Mouse (Mus musculus): ENCODE data around the gene Notch3.
"Not testable (repeated sequence)": the region's sequence is repeated elsewhere in the genome, so short reads cannot be mapped to it uniquely, and the experiment has no call there.

The Notch3 gene

DNA sequence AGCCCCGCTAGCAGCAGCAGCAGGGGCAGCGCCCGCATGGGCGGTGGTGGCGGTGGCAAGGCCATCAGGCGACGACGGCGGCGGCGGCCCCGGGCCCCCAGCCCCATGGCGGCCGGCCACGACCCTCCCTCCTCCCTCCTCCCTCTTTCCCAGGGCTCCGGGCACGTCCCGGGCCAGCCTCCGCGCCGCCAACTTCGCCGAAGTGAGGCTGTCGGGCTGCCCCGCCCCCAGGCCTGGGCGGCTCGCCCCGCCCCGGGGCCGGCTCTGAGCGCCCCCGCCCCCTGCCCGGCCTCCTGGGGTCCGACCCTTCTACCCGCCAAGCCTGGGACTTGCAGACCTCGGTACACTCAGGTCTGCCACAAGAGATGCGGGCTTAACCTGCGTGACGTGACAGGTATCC lies at the start of gene Notch3:
Gene Notch3, minus strand, starts transcription at position 166 of the 400 bp plus-strand sequence.
- DNase-seq: peak in 1 of 2 experiments; percentile 42

DNA sequence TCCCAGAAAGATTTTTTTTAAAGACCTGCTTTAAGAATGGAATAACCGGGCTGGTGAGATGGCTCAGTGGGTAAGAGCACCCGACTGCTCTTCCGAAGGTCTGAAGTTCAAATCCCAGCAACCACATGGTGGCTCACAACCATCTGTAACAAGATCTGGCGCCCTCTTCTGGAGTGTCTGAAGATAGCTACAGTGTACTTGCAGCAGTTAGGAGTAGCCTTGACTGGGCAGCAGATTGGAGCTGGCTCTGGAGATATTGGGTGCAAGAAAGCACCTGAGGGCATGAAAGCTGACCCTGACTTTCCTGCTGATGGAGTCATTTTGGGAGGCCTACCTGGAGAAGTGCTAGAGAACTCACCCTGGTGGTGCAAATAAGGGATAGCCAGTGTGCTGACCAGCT lies 48.9 kb upstream of the Notch3 start:
- not testable (repeated sequence) for DNase-seq

DNA sequence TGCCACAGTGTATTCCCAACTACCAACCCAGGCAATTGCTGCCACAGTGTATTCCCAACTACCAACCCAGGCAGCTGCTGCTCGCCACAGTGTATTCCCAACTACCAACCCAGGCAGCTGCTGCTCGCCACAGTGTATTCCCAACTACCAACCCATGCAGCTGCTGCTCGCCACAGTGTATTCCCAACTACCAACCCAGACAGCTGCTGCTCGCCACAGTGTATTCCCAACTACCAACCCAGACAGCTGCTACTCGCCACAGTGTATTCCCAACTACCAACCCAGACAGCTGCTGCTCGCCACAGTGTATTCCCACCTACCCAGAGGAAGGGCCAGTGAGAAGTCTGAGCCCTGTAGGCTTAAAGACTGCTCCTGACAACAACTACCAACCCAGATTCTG lies 44.9 kb upstream of the Notch3 start:
- DNase-seq: not testable (repeated sequence)

DNA sequence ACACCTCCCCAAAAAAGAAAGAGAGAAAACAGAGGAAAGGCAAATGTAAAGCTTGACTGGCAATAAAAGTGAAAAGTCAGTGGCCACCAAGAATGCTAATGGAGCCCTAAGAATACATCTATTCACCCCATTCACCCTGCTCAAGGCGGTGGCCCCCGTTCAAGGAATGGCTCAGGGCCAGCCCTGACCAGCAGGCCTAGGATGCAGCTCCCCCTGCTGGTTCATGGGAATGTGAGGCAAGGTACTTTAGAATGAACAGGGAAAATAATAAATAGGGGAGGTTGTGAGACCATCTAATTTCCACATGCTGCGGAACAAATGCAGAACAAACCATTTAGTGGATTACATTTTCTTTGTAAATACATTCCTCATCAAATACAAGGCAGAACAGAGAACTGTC lies 43.1 kb upstream of the Notch3 start:
- DNase-seq: peak; percentile 70 to 84

DNA sequence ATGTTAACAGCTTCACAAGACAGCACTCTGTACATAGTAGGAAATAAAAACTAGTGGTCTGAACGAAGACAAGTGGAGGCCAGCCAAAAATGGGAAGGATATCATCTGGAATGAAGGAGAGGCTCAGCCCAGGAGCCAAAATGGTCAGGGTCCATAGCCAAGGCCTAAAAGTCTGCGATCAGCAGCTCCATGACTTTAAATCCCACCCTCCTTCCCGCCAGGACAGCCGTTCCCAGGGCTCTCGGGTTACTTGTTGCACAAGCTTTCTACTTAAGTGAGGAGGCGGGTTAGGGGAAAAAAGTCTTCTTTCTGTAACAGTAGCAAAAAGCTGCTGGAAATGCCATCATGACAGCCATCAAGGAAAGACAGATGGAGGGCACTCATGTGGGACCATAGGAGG lies 42.5 kb upstream of the Notch3 start:
- no peak for DNase-seq

DNA sequence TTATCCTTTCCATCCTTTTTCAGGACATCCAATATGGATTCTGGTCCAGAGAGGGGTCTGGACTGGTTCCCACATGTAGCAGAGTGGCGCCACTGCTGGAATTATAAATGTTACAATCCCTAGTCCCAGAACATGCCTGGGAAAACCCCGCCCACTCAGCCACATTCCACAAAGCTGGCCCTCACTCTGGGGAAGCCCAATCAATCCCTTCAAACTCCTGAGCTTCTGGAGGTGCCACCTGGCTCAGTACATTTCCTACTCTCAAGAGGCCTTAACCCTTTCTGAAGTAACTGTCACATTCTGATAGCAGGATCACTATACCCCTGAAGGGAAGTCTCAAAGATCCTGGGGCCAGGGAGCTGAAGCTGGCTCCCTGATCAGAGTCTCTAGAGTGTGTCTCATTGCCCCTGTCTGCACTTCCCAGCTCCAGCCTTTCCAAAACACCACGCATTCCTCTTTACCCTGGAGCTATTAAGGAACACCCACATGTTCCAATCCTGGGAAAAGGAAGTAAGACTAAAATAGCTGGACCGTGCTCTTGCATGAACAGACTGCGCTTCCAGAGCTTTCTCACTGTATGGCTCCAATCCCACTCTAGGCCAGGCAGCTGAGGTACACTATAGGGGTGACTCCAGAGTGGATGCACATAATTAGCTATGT lies 41.1 kb upstream of the Notch3 start:
- no peak for DNase-seq

DNA sequence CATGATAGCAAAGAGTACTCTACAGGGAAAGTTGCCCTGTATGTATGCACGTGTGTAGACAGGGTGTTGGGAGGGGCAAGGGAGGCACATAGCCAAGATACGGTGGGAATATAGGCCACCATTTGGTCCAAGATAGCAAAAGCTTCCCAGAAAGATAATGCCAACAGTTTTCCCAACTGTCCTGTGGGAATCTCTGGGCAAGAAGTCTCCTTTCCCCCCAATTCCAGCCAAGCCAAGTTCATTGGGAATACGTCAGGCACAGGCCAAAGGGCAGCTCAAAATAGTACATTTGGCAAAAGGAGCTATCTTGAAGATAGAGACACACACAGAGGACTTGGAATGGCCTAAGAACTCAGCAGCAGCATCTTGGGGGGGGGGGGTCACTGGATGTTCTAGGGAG lies 38.7 kb upstream of the Notch3 start:
- no peak for DNase-seq

DNA sequence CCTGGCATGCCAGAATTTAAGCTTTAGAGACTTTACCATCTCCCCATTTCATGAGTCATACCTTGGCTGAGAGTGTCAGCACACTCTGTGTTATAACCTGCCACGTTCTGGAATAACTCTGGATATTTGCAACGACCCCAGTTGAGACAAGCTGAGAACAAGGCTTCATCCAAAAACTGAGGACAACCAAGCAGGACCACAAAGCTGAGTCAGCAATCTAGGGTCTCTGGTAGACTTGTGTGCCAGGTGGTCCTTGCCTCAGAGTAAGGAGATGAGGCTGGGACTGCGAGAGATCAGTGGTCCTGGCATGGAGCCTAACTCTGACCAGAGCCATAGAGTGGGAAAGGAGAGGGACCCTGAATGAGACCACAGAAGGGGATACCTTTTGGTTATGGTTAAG lies 36.3 kb upstream of the Notch3 start:
- DNase-seq: no peak

DNA sequence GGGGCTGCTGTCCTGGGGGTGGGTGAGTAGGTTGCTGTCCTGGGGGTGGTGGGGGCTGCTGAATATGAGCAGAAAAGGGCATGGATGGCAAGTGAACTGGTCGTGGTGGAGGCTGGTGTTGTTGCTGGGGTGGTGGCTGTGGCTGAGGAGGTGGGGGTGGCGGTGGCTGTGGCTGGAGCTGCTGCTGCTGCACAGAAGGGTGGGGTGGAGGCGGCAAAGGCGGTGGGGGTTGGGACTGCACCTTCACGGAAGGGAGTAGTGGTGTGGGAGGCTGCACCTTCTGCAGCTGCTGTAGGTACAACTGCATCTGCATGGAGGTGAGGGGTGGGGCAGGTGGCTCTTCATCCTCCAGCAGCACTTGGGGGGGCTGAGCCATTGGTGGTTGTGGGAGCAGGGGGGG lies 34.4 kb upstream of the Notch3 start:
- DNase-seq: no peak

DNA sequence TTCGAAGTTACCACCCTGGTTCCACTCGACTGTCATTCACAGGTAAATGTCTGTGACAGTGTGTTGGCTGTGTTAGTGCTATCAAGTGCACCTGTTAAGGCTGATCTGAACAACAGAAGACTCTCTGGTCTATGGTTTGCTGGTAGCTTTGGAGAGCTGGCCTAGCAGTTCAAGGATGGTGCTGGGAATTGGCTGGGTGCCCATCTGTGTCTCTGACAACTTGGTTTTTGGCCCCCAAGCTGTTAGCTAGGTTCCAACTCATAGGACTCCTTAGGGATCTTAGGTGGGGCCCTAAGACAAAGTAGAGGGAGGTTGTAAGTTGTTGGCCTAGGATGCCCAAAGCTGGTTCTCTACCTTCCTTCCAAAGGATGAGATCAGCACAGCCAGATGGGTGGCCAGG lies 33.1 kb upstream of the Notch3 start:
- peak in 1 of 2 experiments; percentile 41 for DNase-seq

DNA sequence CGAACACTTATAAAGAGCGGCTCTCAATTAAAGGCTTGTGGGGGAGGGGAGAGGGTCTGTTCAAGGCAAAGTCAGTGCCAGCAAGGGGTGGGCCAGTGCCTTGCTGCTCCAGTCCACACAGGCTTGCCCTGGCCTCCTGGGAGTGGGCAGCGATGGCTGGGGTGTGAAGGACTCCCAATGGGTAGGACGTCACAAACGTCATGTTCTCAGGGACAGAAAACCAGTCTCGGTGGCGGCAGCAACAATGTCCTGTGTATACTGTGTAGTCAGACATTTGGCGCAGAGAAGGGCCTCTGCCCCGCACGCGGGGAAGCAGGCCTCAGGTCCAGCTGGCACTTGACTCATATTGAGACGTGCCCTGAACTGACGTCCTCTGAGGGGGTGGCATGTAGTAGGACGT lies 30.5 kb upstream of the Notch3 start:
- DNase-seq: peak; percentile 38 to 44

DNA sequence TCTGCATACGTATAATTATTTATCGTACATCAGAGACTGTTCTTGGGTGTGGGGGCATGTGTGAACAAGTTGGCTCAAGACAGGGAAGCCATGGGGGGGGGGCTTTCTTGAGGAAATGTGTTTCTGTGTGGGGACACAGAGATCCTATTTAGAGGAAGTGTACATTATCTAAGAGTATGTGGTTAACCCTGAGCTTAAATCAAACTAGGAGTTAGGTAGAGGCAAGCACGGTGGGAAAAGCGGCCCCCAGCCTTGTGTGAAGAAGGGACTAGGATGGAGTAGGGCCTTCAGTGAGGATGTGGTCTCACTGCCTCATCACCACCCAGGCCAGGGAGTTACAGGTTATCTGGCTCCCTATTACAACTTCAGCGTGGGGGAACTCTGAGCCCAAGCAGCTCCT lies 29.1 kb upstream of the Notch3 start:
- no peak for DNase-seq

DNA sequence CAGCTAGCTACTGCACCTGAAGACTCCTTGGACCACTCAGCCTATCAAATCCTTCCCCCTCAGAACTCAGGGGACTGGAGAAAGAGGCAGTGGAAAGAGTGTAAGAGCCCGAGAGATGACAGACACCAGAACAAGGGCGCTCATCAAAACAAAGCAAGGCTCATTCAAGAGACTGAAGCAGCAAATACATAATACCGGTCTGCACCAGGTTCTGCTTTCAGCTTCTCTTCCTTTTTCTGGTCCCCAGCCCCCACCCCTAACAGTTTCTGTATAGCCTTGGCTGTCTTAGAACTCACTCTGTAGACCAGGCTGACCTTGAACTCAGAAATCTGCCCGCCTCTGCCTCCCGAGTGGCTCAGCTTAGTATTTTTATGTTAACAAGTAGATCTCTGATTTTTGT lies 26.4 kb upstream of the Notch3 start:
- DNase-seq: no peak

DNA sequence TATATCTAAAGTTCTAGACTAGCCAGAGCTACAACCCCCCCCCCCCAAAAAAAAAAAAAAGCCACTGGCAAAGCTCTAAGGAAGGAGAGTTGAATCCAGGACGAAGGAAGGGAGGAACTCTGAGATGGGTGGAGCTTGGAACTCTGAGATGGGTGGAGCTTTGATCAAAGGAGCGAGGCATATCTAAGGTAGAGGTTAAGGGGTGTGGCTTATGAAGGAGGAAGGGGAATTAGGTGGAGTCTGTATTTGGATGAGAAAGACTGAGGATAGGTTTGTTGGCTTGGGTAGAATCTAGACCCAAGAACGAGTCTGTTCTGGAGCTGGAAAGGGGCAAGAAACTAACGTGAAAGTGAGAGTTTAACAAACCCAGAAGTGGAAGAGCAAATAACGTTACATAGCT lies 23.2 kb upstream of the Notch3 start:
- no peak for DNase-seq

DNA sequence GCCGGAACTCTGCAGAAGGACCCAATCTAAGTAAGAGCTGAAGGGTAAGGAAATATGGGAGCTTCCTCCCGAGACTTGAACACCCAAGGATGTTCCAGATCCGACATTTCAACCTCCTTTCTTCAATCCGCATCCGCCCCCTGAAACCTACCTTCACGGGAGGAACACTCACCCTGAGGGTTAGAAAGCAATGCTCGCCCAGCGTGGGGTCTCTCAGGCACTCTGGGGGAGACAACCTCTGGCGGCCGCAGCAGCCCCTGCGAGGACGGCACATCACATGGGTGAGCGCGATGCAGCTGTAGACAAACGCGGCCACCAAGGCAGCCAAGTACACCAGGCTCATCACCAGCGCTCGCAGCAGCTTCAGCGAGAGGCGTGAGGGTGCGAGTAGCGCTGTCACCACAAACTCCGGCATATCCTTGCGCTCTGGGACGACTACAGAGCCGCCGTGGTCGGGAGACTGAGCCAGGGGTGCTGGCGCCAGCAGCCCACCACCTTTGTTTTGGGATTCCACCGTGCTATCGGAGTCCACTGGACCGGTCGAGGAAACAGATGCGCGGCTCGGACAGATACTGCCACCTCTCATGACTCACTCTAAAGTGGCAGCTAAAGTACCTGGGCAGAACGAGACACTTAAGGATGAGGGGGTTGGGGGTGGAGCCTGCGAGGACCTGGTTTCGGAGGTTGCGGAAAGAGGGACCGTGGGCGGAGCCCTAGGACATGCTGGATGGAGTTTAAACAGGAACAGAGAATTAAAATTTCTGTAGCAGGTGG lies 22.4 kb upstream of the Notch3 start, which contains the start of gene Ephx3:
Gene Ephx3, minus strand, starts transcription at position 687 of the 774 bp plus-strand sequence.
- DNase-seq: no peak

DNA sequence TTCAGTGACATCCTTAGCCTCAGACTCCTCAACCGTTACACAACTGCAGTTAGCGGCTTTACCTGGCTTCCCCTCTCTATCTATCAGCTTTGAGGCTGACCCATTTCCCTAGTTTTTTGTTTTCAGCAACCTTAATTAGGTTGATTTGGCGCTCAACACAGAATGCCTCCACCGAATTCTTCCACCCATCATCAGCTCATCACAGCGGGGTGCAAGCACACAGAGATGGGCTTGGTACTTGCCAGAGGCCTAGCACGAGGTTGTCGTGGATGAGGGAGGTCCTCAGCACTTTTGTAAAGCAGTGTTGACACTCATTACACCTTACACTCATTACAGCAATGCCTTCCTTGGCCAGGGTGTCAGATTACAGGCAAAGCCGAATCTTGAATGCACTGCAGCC lies 16.4 kb upstream of the Notch3 start:
- no peak for DNase-seq

DNA sequence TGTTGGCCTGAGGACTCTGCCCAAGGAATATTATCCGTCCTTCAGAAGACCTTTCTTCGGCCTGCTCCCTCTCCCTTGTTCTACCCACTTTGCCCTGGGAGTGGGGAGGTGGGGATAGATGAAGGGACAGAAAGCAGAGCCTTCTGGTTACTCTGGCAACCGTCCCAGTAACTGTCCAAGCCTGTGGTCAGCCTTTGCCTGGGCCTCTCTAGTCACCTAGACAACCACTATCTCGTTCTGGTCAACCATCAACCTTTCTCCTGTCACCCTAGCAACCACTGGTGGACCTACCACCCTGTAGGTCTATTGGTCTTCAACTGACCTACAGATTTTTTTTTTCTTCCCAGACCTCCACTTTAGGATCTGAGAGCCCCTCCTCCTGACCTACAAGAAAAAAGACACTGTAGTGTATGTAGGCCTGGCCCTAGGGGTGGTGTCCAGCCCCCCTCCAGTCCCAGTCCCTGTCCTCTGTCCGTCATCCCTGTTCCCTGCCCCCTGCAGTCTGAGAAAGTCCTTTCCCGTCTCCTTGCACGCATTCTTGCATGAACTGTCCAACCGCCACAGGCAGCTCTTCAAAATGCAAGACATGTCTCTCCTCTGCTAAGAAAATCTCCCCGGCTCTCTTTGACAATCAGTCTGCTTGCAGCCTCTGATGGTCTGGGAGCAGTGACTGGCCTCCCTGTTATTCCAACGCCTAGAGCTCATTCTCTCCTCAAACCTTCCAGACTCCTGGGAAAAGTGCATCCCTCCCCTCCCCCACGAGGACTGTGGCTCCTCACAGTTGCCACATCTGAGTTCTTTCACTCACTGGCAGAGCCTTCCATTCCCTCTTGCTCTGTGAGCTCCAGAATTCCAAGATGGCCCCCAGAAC lies 13.2 kb upstream of the Notch3 start:
- DNase-seq: peak in 1 of 2 experiments; percentile 29

DNA sequence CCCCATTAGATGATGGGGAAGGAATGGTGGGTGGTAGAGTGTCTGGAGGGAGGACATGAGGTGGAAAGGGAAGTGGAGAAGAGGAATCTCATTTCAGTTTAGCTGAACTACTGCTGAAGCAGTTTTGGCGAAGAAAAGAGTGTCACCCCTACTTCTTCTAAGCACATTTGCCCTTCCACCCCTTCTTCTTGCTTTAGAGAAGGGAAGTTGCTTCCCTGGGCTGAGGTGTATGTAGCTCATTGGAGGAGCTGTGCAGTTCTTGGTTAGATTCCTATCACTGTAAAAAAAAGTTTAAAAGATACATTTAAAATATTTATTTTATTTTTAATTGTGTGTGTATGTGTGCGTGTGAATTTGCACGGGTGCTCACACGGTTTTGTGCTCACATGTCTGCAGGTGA lies 10.3 kb upstream of the Notch3 start:
- no peak for DNase-seq

DNA sequence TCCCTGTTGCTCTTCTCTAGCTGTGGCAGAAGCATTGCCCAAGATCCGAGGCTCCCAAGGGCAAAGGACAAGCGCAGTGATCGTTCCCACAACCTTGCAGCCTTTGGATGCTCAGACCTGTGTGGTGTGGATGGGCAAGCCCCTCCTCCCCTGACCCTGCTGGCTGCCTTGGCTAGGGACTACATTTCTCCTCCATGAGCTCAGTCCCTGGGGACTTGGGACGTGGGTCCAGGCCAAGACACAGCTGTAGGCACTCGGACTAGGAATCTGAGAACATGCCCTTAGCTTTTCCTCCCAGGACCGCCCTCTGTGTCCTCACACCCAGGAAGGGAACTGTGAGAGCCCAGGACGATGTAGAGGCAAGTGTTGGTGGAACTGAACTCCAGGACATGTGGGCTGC lies 6.5 kb upstream of the Notch3 start:
- no peak for DNase-seq

DNA sequence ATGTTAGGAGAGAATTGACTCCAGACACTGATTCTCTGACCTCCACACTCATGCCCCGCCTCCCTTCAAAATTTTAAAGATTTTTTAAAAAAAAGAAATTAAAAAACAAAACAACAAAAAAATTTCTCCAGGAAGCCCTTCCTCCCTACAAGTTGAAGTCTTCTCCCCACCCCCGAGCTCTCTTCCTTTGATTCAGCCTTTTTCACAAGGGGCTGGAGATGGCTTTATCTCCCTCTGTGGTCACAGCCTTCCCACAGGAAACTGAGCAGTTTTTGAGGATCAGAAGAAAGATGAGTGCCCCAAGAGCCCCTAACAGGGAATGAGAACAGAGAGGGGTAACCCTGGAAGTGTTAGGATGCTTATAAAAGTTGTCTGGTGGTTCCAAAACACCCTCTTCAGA lies 5.8 kb upstream of the Notch3 start:
- no peak for DNase-seq

DNA sequence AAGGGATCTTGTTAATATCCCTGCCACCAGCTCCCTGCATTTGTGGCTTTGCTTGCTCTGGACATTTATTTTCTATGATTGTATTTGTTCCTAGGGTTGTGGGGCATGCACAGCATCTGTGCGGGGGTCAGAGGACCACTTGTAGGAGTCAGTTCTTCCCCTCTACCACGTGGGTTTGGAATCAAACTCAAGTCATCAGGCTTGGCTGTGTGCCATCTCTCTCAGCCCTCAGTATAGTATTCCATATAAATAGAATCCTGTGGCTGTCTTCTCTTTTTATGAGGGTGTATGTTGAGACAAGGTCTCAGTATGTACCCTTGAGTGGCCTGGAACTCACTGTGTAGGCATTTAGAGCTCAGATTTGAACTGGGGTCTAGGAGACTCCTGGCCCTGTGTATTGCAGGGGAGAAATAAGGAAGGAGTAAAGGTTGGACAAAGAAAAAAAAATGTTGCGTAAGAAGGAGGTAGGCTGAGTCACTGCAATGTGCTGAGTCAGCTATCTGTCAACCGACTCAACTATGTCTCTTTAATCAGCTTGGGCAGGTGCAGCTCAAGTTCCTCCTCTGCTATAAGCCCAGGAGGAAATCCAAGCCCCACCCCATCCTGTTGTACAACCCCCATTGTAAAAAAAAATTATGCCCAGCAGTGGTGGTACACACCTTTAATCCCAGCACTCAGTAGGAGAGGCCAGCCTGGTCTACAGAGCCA lies 3.0 kb upstream of the Notch3 start:
- no peak for DNase-seq

DNA sequence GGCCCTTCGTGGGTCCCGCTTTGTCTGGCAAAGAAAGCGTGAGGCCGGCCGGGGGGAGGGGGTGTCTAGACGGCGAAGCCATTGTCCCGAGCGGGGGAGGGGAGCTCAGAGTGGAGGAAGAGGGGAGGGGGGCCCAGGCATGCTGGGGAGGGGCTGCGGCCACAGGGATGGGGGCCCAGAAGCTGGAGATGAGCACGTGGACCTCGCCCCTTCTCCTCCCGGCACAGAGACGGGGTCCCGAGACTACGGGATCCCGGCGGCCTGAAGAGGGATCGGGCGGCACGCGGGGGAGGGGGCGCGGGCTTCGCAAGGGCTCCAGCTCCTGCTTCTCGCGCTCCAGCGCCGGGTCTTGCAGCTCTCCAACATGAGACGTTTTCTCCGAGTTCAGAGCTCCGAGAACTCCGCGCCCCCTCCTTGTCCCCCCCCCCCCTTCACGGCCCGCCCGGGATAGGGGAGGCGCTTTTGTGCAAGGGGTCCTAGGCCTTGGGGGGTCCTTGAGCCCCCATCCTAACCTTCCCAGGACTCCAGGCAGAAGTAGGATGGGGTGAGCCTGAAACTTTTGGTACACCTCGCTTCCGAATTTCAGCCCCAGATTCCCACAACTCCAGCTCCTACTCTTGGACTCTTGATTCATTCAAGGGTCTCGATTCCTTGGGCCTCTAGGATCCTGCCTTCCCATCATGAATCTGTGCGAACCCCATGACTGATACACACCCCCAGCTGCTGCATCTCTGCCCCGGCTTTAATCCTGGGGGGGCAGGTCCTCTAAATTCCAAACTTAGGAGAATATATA lies 653 bp downstream of the Notch3 start:
- DNase-seq: peak in 1 of 2 experiments; percentile 43
